Mouse (Mus musculus) adrenal gland, adult 10 weeks (tissue): Measurements from ENCODE around the gene Irx2. TPM values are rescaled to one million over a fixed set of nuclear protein-coding genes. Genes with fewer than 3 reads are reported as not detected.

ENCODE experiments used
- polyA plus RNA-seq: library from polyadenylated mRNA; stranded (reverse); fragments of 350-450 nt; fragmentation: Illumina TruSeq; extraction: RNeasy Lipid Tissue Mini Kit (QIAGEN cat#74804); gene quantifications from one replicate; pipeline ENCODE4 v1.2.3, GENCODE M21; 2014; ENCODE audit warnings: low read depth, low replicate concordance

Irx2 gene
- not detected for polyA plus RNA-seq

DNA sequence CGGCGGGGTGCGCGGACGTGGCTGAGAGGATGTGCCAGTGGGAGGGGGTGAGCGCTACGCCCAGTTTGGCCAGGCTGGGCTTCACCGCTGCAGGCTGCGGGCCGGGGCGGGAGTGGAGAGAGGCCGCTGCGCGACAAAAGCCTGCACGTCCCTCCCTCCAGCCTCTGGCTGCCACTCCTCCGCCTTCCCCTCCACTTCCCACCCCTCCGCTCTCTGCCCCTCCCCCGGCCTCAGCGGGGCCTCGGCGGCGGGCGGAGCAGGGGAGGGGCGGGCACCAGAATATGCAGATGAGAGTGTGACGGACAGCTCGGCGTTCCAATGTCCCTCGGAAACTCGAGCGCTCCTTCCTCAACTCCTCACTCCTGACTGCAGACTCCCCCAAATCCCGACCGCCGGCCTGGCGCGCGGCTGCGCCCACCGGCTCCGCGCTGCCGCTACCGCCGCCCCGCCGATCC is at the start of gene Irx2:
Gene Irx2 (plus strand): TSS at position 359 of the 455 bp plus-strand sequence.

